Comparison of ENCODE assay signal across 8 mouse cellular contexts in the genomic region with DNA sequence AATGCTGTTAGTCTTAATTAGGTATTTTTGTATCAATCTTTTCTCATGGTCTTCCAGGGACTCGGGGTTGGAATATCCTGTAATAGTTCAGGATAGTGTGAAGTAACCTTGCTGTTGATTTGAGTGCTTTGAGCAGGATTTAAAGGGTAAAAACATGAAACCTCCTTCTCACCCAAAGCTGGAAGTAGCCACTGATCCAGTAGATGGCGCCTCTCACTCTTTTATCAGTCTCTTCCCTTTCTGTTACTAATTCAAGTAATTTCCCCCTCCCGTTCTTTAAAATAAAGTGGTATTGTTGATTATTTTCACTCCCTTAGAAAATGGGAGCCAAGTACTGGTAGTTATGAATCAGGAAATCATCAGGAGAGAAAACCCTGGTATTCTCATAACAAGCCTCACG. TPM values are rescaled to one million over a fixed set of nuclear protein-coding genes. Genes with fewer than 3 reads are reported as not detected.
DNase-seq lines count a peak whose midpoint lies in the region; ATAC-seq lines count a peak whose summit lies in the region.

No protein-coding gene starts in this region.

- no peak overlapping the region for H3K9ac ChIP-seq in kidney, embryonic 14.5 days (ENCODE audit: low read depth, low read length)
- no peak overlapping the region for H3K9ac ChIP-seq in hindbrain, embryonic 16.5 days (ENCODE audit: low read depth, low read length)

- no peak overlapping the region for H3K4me2 ChIP-seq in kidney, embryonic 14.5 days (replicated peaks; ENCODE audit: low read depth, low read length)
- no peak overlapping the region for H3K4me2 ChIP-seq in hindbrain, embryonic 16.5 days (ENCODE audit: low read length)

- no peak overlapping the region for H3K27ac ChIP-seq in kidney, embryonic 14.5 days (ENCODE audit: low read depth, low read length)
- no peak overlapping the region for H3K27ac ChIP-seq in hindbrain, embryonic 16.5 days (ENCODE audit: low read depth, low read length)

- peaks cover 27% of the 10 kb centered on the region for H3K36me3 ChIP-seq in kidney, embryonic 14.5 days (ENCODE audit: control insufficient read depth, insufficient read depth, low read length)
- H3K36me3 ChIP-seq in hindbrain, embryonic 16.5 days (ENCODE audit: control insufficient read depth, insufficient read depth, low read length) = peaks cover 10% of the 10 kb centered on the region

- no peaks in the 10 kb centered on the region for H3K4me1 ChIP-seq in kidney, embryonic 14.5 days (ENCODE audit: control insufficient read depth, insufficient read depth, low read length)
- H3K4me1 ChIP-seq in hindbrain, embryonic 16.5 days (ENCODE audit: control insufficient read depth, insufficient read depth, low read depth, low read length) = peaks cover 1% of the 10 kb centered on the region

- H3K27me3 ChIP-seq in kidney, embryonic 14.5 days (ENCODE audit: control insufficient read depth, insufficient read depth, low read length) = no peaks in the 10 kb centered on the region
- no peaks in the 10 kb centered on the region for H3K27me3 ChIP-seq in hindbrain, embryonic 16.5 days (replicated peaks; ENCODE audit: control insufficient read depth, insufficient read depth, low read length)

- WGBS in kidney, embryonic 14.5 days = 48% methylated on average over 4 of the region's 4 CpGs
- WGBS in hindbrain, embryonic 16.5 days = 54% methylated on average over 4 of the region's 4 CpGs

- peak; percentile 60 for DNase-seq in kidney, postnatal 10 days
- peak; percentile 73 for DNase-seq in 3T3-L1 (ENCODE audit: low read depth, low spot score)
- peak; percentile 44 for DNase-seq in CD4-positive helper T cell, adult 2 months (ENCODE audit: low read depth, low spot score)
- DNase-seq in thymus, postnatal 25 days = peak; percentile 26
- no peak for DNase-seq in urinary bladder, adult 18-20 months (ENCODE audit: low spot score in 2 of 2)

- no peak overlapping the region for H3K4me3 ChIP-seq in kidney, embryonic 14.5 days (ENCODE audit: low read length)
- no peak overlapping the region for H3K4me3 ChIP-seq in hindbrain, embryonic 16.5 days (ENCODE audit: low read length)

- no peak for ATAC-seq in kidney, embryonic 14.5 days (ENCODE audit: low FRiP score, low TSS enrichment)
- peak; percentile 69 for ATAC-seq in erythroblast, adult 5-6 weeks (replicated peaks; ENCODE audit: low FRiP score, poor library complexity, severe bottlenecking)
- no peak for ATAC-seq in hindbrain, embryonic 16.5 days

- H3K9me3 ChIP-seq in kidney, embryonic 14.5 days (ENCODE audit: control insufficient read depth, low read length) = no peaks in the 10 kb centered on the region
- no peaks in the 10 kb centered on the region for H3K9me3 ChIP-seq in hindbrain, embryonic 16.5 days (ENCODE audit: control insufficient read depth, low read length)

RNA-seq across cellular contexts. Expression of a gene that starts 6.0 kb away (rescaled TPM):
- polyA plus RNA-seq in kidney, embryonic 14.5 days (2014; fragmentation: Nextera tagmentation; extraction: Ambion mirVana) = 48.3 and 49.1 TPM in 2 replicates
- total RNA-seq in erythroblast, adult 5-6 weeks (2015; ENCODE audit: low replicate concordance) = 25.9 and 29.8 TPM in 2 replicates
- total RNA-seq in erythroblast, adult 5-6 weeks (2017; ENCODE audit: low replicate concordance) = 47.8 and 56.3 TPM in 2 replicates
- 8.3 and 9.7 TPM in 2 replicates for polyA plus RNA-seq in hindbrain, embryonic 16.5 days (2015; fragmentation: Nextera tagmentation; extraction: Ambion mirVana)

RNA-seq across cellular contexts. Expression of a gene that starts 6.3 kb away (rescaled TPM):
- polyA plus RNA-seq in kidney, embryonic 14.5 days (2014; fragmentation: Nextera tagmentation; extraction: Ambion mirVana) = 5.8 and 6.0 TPM in 2 replicates
- 2.9 and 4.0 TPM in 2 replicates for total RNA-seq in erythroblast, adult 5-6 weeks (2015; ENCODE audit: low replicate concordance)
- 2.3 and 2.5 TPM in 2 replicates for total RNA-seq in erythroblast, adult 5-6 weeks (2017; ENCODE audit: low replicate concordance)
- 3.7 and 4.1 TPM in 2 replicates for polyA plus RNA-seq in hindbrain, embryonic 16.5 days (2015; fragmentation: Nextera tagmentation; extraction: Ambion mirVana)

RNA-seq across cellular contexts. Expression of a gene that starts 11.7 kb away (rescaled TPM):
- polyA plus RNA-seq in kidney, embryonic 14.5 days (2014; fragmentation: Nextera tagmentation; extraction: Ambion mirVana) = 19.9 and 22.0 TPM in 2 replicates
- 1.9 and 8.8 TPM in 2 replicates for total RNA-seq in erythroblast, adult 5-6 weeks (2015; ENCODE audit: low replicate concordance)
- total RNA-seq in erythroblast, adult 5-6 weeks (2017; ENCODE audit: low replicate concordance) = 4.9 and 7.5 TPM in 2 replicates
- 41.7 and 44.1 TPM in 2 replicates for polyA plus RNA-seq in hindbrain, embryonic 16.5 days (2015; fragmentation: Nextera tagmentation; extraction: Ambion mirVana)

Comparison
In these comparisons a context has a peak if more than half of its experiments do, and no peak if none do; other contexts are left out.
1. DNase-seq: peak in kidney, postnatal 10 days (single experiment), 3T3-L1 (single experiment), CD4-positive helper T cell, adult 2 months (single experiment) and thymus, postnatal 25 days (single experiment); none in urinary bladder, adult 18-20 months (0 of 2).